Mouse (Mus musculus): ENCODE data around the gene Gm10203.

- no peak for TF ChIP-seq CTCF (IDR thresholded peaks at IDR 0.05; ENCODE audit: borderline replicate concordance, insufficient read depth, low read depth, low read length)
- TF ChIP-seq POLR2A (IDR thresholded peaks at IDR 0.05; ENCODE audit: borderline replicate concordance, insufficient read depth, low read length) = no peak
These were observed 22.1 kb downstream of the Gm10203 start for GRCm38 (mm10) chr6:149152119-149152518.
